Mouse (Mus musculus) left cerebral cortex, postnatal 36 days (tissue): ENCODE measurements around the gene Fpgs. TPM values are rescaled to one million over a fixed set of nuclear protein-coding genes. Genes with fewer than 3 reads are reported as not detected.

Experiments used
- DNase-seq, 2 experiments: peaks; one replicate each; pipeline ENCODE4 v3.0.0; 2021 to 2022; ENCODE audit warnings: low spot score in 2 of 2, mixed read lengths in 1 of 2
- intact Hi-C: fragments of 180-260 bp; cut with DNase I; formaldehyde crosslinking; loops from one replicate; pipeline ENCODE4 v1.15.1; 2025
- total RNA-seq, 2 experiments: library from RNA; stranded (reverse); gene quantifications; 2 replicates each; pipeline ENCODE4 v1.2.3; 2021

Fpgs gene
- total RNA-seq, 2 experiments from 2014 or later: 6.0 to 10.5 TPM

DNA sequence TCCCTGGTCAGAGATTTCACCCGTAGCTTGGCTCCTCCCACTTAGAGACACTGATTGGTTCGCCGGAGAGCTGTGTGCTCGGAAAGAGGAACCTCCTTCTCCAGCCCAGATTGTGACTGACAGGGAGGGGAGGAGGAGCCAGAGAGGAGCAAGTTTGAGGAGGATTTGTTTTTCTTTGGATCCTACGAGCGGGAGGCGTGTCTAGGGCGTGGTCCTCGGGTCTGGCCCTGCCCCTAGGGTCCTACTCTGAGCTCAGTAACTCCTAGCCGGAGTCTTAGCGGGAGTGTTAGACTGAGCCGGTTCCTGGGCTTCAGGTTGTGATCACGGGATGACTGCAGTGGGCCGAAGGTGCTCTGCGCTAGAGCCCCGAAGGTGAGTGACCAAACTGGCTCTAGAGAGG, 23.5 kb upstream of the Fpgs start:
- intact Hi-C loops: no loop called here

DNA sequence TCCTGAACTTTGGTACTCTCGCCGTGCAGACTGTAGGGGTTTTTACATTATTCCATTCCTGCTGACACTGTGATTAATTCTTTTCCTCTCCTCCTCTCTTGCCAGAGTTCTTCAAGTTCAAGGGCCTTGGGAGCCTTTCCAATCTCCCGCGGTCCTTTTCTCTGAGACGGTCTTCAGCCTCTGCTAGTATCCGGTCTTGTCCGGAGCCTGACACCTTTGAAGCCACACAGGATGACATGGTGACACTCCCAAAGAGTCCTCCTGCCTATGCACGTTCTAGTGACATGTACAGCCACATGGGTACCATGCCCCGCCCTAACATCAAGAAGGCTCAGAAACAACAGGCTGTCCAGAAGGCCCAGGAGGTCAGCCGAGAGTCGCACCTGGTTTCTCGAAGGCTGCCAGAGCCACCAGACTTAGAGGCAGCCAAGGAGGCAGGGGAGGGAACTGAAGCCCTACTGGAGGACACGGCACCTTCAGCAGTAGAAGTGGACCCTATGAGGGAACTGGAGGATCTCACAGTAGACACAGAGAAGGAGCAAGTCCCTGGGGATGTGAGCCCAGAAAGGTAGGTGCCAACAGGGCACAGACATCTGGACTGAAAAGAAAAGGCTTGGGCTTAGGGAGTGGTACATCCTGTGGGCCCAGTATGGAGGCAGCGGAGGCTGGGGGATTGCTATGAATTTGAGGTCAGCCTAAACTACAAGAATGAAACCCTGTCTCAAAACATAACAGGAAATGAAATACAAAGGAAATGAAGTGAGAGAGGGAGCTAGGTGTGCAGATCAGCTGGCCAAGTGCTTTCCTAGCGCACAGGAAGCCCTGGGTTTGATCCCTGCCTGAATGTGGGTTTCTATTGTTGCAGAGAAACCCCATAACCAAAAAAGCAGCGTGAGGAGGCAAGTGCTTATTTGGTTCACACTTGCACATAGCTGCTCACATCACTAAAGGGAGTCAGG, 21.2 kb upstream of the Fpgs start:
- intact Hi-C loops: no loop called here
- DNase-seq: no peak

More for the DNA sequence above, 23.5 kb upstream of the Fpgs start:
- DNase-seq: peak; percentile 72 to 76

DNA sequence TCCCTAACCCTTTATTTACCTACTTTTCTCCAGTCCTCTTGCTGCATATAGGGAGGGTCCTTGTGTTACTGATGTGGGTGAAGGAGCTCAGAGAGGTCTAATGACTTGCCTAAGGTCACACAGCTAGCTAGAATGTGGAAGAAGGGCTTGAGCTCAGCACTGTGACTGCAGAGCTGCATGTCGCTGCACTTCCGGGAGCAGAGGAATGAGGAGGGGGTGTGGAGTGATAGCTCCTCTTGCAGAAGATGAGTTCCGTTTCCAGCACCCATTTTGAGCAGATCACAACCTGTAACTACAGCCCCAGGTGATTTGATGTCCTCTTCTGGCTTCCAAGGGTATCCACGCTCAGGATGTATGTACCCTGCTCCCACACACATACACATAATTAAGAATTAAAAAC, 20.2 kb upstream of the Fpgs start:
- intact Hi-C loops: no loop called here

DNA sequence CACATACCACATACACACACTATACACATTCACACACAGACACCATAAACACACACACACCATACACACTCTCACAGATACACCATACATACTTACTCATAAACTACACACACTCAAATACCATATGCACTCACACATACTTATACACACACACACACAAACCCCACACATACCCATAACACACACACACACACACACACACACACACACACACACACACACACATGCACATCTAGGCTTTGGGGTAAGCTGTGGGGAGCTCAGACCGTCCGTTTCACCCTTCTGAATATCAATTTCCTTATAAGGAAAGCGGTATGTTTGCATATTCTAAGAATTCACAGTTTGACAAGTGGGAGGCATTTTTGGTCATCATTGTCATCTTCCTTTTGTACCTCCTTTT, 18.6 kb upstream of the Fpgs start:
- intact Hi-C loops: no loop called here
- DNase-seq: no peak

More for the DNA sequence above, 20.2 kb upstream of the Fpgs start:
- no peak for DNase-seq

DNA sequence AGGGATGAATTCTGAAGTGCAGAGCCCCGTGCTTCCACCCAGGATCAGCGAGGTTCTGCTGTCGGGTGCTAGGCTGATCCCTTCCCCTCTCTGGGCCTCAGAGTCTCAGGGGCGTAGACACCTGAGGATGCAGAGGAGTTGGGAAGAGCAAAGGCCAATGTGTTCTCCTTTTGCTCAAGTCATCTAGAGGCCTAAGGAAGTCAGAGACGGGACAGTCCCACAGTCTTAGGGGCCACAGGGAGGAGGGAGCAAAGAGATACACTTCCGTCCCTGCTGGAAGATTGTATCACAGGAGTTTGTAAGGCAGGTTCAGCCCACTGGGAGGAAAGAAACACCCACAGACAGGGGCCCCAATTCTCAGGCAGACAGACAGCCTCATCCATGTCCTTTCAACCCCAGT, 18.1 kb upstream of the Fpgs start:
- intact Hi-C loops: no loop called here
- no peak for DNase-seq

DNA sequence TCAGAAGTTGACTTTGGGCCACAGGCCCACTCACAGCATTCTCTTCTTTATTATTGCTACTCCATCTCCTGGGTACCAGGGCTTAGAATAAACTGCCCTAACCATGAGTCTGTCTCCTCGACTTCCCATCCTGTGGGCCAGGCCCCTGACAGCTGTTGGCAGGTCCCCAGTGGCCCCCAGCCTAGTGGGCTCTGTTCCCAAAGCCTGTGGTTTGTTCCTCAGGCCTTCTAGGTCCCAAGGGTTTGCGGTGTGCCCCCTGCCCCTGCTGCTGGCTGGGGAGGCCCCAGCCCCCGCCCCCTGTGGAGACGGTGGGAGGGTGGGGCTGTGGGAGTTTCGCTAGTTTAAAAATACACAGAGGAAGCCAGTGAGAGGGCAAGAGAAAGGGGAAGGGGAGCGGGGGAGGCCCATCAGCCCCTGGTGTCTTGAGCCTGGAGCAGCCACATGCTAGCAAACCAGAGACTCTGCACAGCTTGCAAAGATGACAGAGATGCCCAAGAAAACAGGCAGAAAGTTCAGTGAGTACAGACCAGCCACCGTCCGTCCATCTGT, 16.8 kb upstream of the Fpgs start, which contains the start of gene Sh2d3c:
Gene Sh2d3c (plus strand): TSS at position 375 of the 549 bp plus-strand sequence.
- DNase-seq: no peak
- intact Hi-C loops: no loop called here

DNA sequence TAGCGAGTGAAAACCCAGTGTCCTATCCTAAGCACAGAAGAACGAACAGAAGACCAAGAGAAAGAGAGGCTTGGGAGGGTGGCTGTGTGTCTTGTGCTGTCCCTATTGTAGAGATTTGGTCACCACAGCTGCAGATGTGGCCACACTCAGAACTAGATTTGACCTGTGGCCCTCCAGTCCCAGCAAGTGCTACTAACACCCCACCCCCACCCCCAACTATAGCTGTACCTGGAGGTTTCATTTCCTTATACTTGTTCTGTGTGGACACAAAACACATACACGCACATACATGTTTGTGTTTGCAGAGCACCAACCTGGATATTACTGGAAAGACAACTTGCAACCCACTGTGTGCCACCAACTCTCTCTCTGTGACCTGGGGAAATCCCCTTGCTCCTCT, 16.1 kb upstream of the Fpgs start:
- intact Hi-C loops: no loop called here
- no peak for DNase-seq

DNA sequence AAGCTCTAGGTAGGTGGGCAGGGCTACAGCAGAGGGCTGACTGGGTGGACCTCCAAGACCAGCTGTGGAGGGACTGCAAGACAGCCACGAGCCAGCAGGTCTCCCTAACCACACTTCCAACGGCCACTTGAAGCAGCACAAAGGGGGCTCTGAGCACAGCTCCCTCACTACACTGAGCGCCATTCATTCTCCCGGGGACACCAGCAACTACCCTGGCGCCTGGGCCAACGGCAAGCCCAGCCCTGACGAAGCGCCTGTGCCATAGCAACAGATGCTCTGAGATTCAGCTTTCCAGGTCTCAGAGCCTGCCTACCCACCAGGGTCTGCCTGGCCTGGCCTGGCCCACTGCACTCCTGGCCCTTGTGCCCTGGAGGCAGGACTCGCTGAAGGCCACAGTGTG, 14.8 kb upstream of the Fpgs start:
- intact Hi-C loops: no loop called here
- no peak for DNase-seq

DNA sequence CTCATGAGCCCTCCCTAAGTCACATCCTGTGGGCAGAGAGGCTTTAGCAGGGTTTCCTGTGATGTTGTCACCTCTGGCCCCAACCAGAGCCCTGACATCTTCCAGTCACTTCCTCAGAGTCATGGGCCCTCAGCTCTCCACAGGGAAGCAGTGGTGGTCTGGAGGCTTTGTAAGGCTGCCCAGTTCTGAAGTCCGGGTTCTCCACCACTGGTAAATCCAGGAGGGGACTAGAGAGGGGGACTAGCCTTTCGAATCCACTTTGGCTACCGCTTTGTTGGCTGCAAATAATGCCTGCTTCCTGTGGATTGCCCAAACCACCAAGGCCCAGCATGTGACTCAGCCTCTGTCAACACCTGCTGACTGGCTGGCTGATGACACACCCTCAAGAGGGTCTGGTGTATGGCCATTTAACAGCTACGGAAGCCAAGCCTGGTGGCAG, 11.1 kb upstream of the Fpgs start:
- no peak for DNase-seq
- intact Hi-C loops: loop anchor here (5.0 kb wide), 1 partner anchor 142 kb away; no protein-coding TSS in a partner anchor

DNA sequence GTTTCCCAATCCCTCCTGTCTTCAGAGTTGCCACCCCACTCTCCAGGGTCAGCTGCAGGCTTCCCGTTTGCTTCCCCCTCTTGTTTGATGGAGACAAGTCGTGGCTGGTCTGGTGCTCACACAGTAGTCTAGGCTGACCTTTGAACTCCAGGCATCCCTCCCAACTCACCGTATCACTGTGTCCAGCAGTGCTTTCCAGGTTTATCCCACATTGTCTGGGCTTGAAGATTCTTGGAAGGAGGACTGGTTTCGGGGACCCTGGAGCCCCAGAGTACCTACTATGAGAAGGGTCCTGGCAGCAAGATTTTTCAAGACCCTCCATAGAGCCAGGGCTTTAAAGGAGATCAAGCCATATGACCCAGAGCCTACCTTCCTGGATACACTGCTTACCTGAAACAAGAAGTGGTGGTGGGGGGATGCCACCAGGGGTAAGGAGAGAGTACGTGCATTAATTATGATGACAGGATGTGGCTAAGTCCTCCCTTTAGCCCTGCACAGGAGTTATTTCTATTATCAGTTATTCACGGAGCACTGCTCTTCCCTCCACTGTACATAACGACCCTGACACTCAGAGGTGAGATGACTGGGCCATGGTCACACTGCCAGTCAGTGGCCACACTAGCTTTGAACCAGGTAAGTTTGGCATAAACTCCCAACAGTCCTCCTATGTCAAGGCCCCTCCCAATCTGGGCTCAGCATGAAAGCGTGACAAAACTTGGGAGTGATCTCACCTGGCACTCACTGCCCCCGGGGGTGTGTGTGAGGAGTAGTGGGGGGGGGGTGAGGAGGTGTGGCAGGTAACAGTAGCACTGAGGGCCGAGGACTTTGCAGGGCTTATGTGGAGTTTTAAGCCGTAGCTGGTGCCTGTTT, 10.4 kb upstream of the Fpgs start:
- DNase-seq: no peak
- intact Hi-C loops: loop anchor here (5.0 kb wide), 1 partner anchor 143 kb away; no protein-coding TSS in a partner anchor

DNA sequence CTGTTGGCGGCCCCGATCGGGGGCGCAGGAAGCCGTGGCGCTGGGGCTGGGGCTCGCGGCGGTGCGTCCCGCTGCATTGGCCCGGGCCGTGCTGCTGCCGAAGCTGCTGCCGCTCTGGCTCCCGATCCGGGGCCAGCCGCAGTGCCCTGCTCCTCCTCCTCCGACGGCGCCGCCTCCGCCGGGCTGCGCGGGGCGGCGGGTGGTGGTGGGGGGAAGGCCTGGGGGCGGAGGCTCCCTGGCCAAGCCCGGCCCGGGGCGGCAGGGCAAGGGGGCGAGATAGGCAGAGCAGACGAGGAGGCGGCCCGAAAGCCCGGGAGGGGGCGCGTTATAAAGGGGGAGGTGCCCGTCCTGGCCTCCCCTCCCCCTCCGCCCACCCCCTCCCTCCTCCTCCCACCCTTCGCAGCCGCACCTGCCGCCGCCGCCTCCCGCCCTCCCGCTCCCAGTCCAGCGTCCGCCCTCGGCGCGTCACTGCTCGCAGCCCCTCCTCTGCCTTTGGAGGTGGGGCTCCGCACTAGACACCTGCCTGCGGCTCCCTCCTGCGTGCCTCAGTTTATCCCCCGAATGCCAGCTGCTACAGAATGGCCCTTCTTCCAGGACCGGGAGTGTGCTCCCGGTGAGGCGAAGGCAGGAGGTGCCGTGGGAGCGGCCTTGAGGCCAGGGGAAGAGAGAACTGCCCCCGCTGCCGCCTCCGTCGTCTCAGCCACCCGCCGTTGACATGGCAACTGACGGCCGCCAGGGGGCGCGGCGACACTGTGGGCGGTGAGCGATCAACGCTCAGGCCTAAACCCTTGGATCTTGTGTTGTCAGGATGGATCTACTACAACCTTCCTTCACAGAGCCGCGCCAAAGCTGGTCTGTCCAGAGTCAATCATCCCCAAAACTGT, 9.2 kb upstream of the Fpgs start, which contains the start of gene Cdk9:
Gene Cdk9 (minus strand): TSS at position 143 of the 884 bp plus-strand sequence.
- DNase-seq: peak; percentile 94
- intact Hi-C loops: loop anchor here (1.0 to 5.0 kb wide), 3 partner anchors 28 to 144 kb away; partner anchors contain the start of genes 6330409D20Rik and Tor2a

DNA sequence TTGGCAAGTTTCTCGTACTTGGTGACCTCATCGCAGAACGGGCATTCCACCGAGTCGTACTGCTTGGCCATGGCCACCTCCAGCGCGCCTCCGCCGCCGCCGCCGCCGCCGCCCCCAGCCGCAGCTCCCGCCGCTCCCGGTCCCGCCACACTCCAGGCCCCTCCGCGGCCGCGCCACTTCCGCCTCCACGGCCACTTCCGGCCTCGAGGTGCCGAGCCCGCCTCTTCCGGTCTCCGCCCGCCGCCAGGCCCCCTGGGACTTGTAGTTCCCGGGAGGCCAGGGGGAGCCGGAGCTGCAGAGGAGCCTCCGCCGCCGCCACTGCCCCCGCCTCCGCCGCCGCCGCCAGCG, 8.6 kb upstream of the Fpgs start:
- intact Hi-C loops: loop anchor here (5.0 kb wide), 1 partner anchor 145 kb away; no protein-coding TSS in a partner anchor
- peak in 1 of 2 experiments; percentile 97 for DNase-seq

DNA sequence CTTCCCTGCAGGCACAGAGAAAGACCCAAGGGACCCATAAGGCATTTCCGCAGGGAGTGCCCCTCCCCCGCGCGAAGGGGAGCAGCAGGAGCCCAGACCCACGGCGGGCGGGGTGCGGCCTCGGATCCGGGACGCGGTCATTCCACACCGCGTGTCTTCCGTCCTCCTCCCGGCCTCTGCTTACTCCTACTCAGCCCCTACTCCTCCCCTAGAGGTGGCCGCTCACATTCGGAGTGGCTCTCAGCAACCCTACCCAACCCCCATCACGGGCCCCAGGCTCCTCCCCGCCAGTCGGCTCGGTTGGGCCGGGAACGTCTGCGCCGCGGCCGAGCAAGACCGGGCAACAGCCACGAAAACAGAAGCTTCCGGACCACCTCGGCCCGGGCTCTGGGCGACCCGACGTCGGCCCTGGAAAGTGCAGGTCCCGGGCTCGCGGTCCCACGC, 8.2 kb upstream of the Fpgs start:
- intact Hi-C loops: loop anchor here (5.0 kb wide), 1 partner anchor 145 kb away; no protein-coding TSS in a partner anchor
- peak in 1 of 2 experiments; percentile 67 for DNase-seq

DNA sequence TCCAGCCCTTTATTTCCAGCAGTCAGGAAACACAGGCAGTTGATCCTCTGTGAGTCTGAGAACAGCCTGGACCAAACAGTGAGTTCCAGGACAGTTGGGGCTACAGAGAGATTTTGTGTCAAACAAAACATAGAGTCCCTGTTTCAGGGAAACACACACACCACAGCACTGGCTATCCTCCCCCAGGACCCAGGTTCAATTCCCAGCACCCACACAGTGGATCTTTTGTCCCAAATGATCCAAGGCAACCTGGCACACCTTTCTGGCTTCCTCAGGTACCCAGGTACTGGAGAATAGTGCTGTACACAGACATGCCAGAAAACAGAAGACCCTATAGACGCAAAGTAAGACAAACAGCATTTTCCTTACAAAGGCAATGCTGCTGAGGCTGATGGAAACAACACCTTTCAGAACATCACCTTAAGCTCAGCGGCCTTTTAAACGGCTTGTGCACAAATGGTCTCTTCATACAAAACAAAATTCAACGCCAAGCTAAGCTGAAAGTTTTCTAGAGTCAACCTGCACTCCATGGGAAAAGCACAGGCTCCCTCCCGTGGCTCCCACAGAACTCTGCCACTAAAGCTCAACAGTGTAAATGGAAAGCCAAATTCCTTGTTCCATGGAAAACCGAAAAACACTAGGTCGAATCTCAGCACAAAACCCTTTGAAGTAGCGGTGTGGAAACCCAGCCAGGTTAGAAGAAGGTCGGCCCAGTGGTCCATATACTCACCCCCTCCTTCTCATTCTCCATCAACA, 7.5 kb upstream of the Fpgs start:
- no peak for DNase-seq
- intact Hi-C loops: loop anchor here (1.0 to 5.0 kb wide), 2 partner anchors 17 to 146 kb away; no protein-coding TSS in a partner anchor

DNA sequence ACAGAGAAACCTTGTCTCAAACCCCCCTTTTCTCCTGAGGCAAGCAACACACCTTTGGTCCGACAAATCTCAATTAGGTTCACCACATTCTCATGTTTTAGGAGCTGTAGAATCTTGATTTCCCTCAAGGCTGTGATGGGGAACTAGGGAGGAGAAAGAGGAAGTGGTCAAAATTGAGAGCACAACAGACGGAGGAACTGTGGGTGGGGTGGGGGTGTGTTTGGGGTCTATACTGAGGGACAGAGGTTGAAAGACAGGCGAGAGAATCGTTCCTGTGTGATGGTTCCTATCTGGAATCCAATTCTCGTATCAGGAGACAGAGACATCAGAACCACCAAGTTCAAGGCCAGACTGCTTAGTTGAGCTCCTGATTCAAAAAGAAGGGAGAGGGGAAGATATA, 6.5 kb upstream of the Fpgs start:
- DNase-seq: no peak
- intact Hi-C loops: loop anchor here (5.0 kb wide), 1 partner anchor 147 kb away; no protein-coding TSS in a partner anchor

DNA sequence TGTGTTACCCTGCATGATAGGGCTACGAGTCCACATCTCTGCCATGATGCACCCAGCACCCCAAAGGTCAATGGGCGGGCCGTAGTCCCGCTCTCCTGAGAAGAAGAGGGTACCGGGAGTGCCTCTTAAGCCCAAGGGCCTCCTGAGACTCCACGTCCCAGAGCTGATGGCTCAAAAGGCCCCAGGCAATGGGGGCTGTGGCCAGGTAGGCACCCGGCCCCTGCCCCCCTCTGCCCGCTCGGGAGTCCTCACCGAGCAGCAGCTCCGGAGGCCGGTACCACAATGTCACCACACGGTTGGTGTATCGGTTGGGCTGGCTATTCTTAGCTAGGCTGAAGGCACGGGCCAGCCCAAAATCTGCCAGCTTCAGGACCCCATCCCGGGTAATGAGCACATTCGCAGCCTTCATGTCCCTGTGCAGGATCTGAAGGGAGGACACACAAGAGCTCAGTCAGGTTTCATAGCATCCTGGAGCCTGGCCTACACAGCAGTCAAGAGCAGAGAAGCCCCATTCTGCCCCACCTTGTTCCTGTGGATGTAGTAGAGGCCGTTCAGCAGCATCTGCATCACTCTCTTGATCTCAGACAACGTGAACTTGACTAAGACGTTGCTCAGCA, 5.7 kb upstream of the Fpgs start:
- intact Hi-C loops: loop anchor here (5.0 kb wide), 1 partner anchor 148 kb away; no protein-coding TSS in a partner anchor
- no peak for DNase-seq

DNA sequence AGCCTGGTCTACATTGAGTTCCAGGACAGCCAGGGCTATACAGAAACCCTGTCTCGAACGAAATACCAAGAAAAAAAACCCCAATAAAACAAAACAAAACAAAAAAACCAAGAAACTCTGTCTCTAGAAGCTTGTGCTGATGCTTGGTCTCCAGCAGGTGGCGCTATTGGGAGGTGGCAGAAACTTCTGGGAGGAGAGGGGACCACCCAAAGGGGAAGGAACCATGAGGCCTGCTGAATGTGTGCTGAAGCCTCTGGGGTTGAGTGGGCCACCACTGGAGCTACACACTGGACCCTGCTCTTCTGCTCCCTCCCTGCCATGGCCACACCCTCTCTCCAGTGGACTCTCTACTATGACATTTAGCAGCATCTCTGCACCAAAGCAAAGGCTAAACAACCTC, 4.7 kb upstream of the Fpgs start:
- no peak for DNase-seq

More for the DNA sequence above, 4.7 kb upstream of the Fpgs start:
- intact Hi-C loops: no loop called here
